Mouse (Mus musculus) cerebellum, adult 8-10 months (tissue): ENCODE measurements around the gene Gm14443.
A peak's percentile ranks its signal among the peaks of the same experiment; 100 is the strongest.
"Not testable (repeated sequence)": the region's sequence is repeated elsewhere in the genome, so short reads cannot be mapped to it uniquely, and the experiment has no call there.

ENCODE experiments used
- DNase-seq: peaks from one replicate; pipeline ENCODE4 v3.0.0; 2022

The Gm14443 gene

GRCm38 (mm10) chr2:175175401-175176180 is at the start of gene Gm14443:
Gm14443 (minus strand) TSS chr2:175175871.
- DNase-seq = not testable (repeated sequence)

GRCm38 (mm10) chr2:175206732-175207131 is 31.1 kb upstream of the Gm14443 start, which contains the start of gene Gm14391:
Gm14391 (minus strand) TSS chr2:175206917.
- not testable (repeated sequence) for DNase-seq

GRCm38 (mm10) chr2:175179008-175179407 is 3.3 kb upstream of the Gm14443 start:
- not testable (repeated sequence) for DNase-seq

DNA sequence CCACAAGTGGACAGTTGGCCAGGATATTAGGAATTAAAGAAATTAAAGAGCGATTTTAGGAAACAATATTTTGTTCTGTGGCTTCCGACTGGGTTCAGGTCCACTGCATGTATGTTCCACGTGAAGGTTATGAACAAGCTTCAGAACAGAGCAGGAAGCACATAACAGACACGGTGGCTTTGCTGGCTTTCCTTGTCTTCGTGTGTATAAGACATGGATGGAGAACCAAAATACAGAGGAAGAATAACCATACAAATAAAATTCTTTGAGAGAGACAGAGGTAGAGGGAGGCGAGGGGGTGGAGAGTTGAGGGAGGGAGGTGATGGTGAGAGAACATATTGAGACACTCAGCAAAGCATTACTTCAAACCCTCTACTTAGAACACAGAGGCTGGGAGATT is 641 bp upstream of the Gm14443 start:
- no peak for DNase-seq

DNA sequence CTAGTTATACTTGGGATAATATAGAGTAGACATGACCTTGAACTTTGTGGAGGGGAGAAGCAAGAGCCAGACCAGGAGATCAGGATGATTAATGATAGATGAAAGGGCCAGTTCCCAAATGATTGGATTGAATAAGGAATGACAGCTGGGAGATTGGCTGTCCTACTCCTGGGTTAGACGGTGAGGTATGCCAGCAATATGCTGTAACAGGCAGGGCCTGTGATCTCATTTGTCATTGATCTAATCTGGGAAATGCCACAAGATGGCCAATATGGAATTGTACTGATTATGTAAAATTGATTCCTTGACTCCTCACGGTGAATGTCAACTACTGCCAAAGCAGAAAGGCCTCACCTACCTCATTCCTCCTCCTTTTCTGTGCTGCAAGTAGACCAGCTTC is 1.6 kb downstream of the Gm14443 start:
- DNase-seq = not testable (repeated sequence)

- not testable (repeated sequence) for DNase-seq
Observed at GRCm38 (mm10) chr2:175172906-175173595, 2.6 kb downstream of the Gm14443 start.

GRCm38 (mm10) chr2:175172123-175172522 is 3.5 kb downstream of the Gm14443 start:
- no peak for DNase-seq

- DNase-seq = not testable (repeated sequence)
Observed at GRCm38 (mm10) chr2:175166870-175167269, 8.8 kb downstream of the Gm14443 start.

- DNase-seq = not testable (repeated sequence)
Observed at GRCm38 (mm10) chr2:175165110-175165509, 10.6 kb downstream of the Gm14443 start.

GRCm38 (mm10) chr2:175161438-175161837 is 14.2 kb downstream of the Gm14443 start:
- DNase-seq = not testable (repeated sequence)

DNA sequence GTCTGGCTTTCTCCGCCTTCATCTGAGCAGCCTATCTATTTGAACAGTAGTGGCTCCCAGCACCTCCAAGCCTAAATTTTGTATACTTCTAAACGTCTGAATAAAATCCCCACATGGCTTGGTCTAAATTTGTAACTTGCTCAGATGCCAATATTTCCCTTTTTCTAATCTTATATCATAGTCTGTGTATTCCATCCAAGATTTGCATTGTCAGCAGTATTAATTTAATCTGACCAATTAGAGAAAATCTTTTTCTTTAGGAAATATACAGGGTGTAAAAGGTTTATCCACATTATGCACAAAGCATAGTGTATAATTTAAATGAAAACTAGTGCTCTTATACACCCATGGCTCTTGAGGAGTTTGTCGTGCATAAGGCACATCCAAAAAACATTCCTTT is 17.0 kb downstream of the Gm14443 start:
- no peak for DNase-seq

DNA sequence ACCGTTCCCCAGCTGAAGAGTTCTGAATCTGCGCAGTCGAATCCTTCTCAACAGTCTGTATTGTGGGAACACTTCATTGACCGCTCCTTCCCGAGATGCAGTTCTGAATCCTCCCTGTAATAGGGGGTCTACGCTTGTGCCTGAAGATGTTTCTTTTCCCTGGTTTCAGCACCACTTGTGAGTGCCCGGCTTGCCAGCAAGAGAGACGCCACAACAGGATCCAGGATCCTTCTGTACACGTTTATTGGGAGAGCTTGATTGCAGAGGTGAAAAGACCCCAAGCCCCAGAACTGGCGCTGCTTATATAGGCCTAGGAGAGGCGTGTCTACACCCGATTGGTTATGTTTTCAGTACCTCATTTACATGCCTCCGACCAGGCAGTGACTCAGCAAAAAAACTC is 19.0 kb downstream of the Gm14443 start:
- no peak for DNase-seq

- DNase-seq = not testable (repeated sequence)
Observed at GRCm38 (mm10) chr2:175141993-175142295, 33.7 kb downstream of the Gm14443 start, which contains the start of gene Gm14399. Gm14399 (minus strand) TSS chr2:175142012.

- peak; percentile 34 for DNase-seq
Observed at GRCm38 (mm10) chr2:175141118-175141992, 34.3 kb downstream of the Gm14443 start.

- not testable (repeated sequence) for DNase-seq
Observed at GRCm38 (mm10) chr2:175140624-175141023, 35.0 kb downstream of the Gm14443 start.
